Mouse (Mus musculus): Measurements from ENCODE around the gene Ppm1h. TPM values are rescaled to one million over a fixed set of nuclear protein-coding genes. Genes with fewer than 3 reads are reported as not detected.

The Ppm1h gene
- polyA plus RNA-seq, 1 experiment from 2014 or later: 11.8 TPM

DNA sequence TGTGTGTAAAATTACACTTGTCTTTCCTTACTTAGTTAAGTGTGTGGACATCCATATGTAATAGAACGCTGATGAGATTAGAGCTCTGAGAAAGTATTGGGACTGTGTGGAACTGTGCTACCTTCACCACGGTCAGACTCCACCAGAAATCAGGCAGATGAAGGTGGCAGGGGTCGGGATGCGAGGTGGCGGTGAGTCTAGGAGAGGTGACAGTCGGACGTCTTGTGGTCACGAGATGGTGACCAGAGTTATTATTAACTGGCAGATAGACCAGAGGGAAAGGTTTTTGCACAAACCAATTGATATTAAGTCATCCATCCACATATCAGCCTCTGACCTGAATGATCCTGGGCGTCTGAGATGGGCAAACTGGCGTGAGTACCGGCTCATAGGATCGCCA lies 70.5 kb downstream of the Ppm1h start:
- ATAC-seq (ENCODE audit: low FRiP score): no peak
- WGBS: 90% methylated on average over 12 of the region's 12 CpGs

DNA sequence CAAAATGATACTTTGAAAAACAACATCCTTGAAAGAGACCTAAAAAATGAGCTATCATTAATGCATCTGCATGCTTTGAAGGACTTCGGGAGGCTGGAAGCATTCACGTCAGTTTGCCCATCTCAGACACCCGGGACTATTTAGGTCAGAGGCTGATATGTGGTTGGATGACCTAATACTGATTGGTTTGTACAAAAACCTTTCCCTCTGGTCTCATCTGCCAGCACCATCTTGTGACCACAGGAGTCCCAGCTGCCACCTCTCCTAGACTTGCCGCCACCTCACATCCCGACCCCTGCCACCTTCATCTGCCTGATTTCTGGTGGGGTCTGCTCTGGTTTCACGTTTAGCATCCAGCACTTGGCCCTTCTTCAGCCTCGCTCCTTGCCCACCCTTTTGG lies 71.3 kb downstream of the Ppm1h start:
- H3K4me1 ChIP-seq: peaks cover 12% of the 10 kb centered on the region
- H3K4me3 ChIP-seq: no peak overlapping the region
- H3K27ac ChIP-seq: no peak overlapping the region
- H3K9me3 ChIP-seq (replicated peaks): no peaks in the 10 kb centered on the region
- no peak overlapping the region for H3K4me2 ChIP-seq (replicated peaks)
- WGBS: 92% methylated on average over 7 of the region's 7 CpGs
- H3K9ac ChIP-seq: no peak overlapping the region
- no peak for ATAC-seq (ENCODE audit: low FRiP score)
- H3K27me3 ChIP-seq: no peaks in the 10 kb centered on the region
- H3K36me3 ChIP-seq: no peaks in the 10 kb centered on the region

More for the DNA sequence above, 70.5 kb downstream of the Ppm1h start:
- Histone ChIP-seq H3K27ac (no peak overlapping the region), H3K36me3 (no peaks in the 10 kb centered on the region), H3K9ac (no peak overlapping the region), H3K4me2 (replicated peaks) (no peak overlapping the region), H3K4me3 (no peak overlapping the region), H3K9me3 (replicated peaks) (no peaks in the 10 kb centered on the region), H3K4me1 (peaks cover 12% of the 10 kb centered on the region), H3K27me3 (no peaks in the 10 kb centered on the region)

DNA sequence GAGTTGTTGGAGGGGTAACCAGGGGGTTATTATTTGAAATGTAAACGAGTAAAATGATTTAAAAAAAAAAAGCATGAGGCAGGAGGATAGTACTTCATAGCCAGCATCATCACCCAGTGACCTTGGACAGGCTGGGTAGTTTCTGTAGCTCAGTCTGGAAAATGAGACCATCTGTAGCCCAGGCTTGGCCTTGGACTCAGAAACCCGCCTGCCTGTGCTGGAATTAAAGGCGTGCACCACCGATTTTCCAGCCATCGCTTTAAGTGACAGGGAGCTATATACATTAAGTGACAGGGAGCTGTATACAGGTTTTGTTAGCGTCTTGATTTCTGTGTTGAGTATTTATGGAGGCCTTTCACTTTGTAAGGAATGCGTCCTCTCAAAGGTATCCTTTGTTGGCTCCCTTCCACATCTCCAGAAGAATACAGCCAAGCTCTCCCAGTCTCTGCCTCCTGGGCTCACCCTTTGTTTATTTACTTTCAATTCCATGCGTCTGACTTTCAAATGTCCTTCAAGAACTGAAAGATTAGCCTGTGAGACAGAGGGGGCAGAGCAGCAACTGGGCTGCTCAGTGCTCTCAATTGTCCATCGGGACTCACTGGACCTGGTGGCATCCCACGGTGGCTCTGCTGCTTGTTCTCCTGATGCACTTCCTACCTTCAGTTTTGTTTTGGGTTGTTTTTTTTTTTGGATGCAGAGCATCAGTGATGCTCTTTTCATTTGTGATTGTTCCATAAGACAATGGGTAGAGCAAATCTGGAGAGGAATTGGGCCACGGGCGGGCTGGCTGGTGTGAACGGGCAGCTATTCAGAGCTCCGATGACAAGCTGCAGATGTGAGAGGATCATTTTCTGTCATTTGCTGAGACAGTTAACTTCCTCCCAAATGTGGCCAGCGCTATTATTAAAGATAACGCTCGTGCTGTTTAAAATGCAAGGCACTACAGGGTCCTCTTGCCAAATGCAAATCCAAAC lies 74.7 kb downstream of the Ppm1h start:
- no peak for ATAC-seq (ENCODE audit: low FRiP score)
- Histone ChIP-seq H3K9ac (no peak overlapping the region), H3K4me3 (no peak overlapping the region), H3K36me3 (no peaks in the 10 kb centered on the region), H3K27ac (no peak overlapping the region), H3K27me3 (no peaks in the 10 kb centered on the region), H3K9me3 (replicated peaks) (no peaks in the 10 kb centered on the region), H3K4me1 (peaks cover 12% of the 10 kb centered on the region), H3K4me2 (replicated peaks) (peak overlapping the region; percentile 24; the same call in 1 of the 2 replicates)
- 26% methylated on average over 17 of the region's 17 CpGs for WGBS

DNA sequence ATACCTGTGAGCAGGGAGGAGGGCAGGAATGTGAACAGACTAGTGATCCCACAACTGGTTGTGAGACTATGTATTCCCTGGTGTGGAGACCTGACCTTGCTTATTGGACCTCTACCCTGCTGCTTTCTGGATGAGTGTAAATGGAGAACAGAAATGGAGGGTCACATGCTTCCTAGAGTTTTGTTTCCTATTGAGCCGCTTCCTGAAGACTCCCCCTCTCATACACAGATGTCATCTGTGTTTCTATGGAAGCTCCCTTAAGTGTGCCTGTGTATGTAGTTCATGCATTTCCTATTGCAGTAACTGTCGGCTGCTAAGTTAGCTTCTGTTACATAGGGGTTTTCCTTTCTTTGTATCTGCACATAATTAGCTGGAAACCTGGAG lies 75.4 kb downstream of the Ppm1h start:
- no peak for ATAC-seq (ENCODE audit: low FRiP score)
- H3K36me3 ChIP-seq: no peaks in the 10 kb centered on the region
- H3K27me3 ChIP-seq: no peaks in the 10 kb centered on the region
- H3K9me3 ChIP-seq (replicated peaks): no peaks in the 10 kb centered on the region
- peaks cover 12% of the 10 kb centered on the region for H3K4me1 ChIP-seq
- WGBS: 43% methylated on average over 2 of the region's 2 CpGs
- H3K4me3 ChIP-seq: no peak overlapping the region
- no peak overlapping the region for H3K9ac ChIP-seq
- no peak overlapping the region for H3K4me2 ChIP-seq (replicated peaks)
- no peak overlapping the region for H3K27ac ChIP-seq

DNA sequence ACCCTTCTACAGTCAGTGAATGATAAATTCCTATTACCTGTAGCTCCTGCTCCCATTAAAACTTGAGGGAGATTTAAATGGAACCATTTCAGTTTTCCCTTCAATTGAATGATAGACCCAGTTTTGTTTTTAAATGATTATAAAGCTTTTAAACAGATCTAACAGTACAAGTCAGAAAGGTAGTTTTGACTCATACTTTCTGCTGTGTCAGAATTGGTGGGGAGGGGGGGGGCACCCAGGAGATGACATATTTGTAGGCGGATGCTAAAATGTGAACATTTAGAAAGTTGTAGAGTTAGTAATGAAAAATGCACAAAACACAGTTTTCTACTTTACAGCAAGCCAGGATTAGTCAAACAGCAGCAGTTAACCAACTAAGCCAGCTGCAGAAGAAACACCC lies 76.4 kb downstream of the Ppm1h start:
- ATAC-seq (ENCODE audit: low FRiP score): no peak
- no peaks in the 10 kb centered on the region for H3K36me3 ChIP-seq
- H3K9me3 ChIP-seq (replicated peaks): no peaks in the 10 kb centered on the region
- peaks cover 12% of the 10 kb centered on the region for H3K4me1 ChIP-seq
- H3K27me3 ChIP-seq: no peaks in the 10 kb centered on the region
- 100% methylated on average over 1 of the region's 1 CpGs for WGBS
- no peak overlapping the region for H3K4me2 ChIP-seq (replicated peaks)
- no peak overlapping the region for H3K4me3 ChIP-seq
- H3K27ac ChIP-seq: no peak overlapping the region
- H3K9ac ChIP-seq: no peak overlapping the region

DNA sequence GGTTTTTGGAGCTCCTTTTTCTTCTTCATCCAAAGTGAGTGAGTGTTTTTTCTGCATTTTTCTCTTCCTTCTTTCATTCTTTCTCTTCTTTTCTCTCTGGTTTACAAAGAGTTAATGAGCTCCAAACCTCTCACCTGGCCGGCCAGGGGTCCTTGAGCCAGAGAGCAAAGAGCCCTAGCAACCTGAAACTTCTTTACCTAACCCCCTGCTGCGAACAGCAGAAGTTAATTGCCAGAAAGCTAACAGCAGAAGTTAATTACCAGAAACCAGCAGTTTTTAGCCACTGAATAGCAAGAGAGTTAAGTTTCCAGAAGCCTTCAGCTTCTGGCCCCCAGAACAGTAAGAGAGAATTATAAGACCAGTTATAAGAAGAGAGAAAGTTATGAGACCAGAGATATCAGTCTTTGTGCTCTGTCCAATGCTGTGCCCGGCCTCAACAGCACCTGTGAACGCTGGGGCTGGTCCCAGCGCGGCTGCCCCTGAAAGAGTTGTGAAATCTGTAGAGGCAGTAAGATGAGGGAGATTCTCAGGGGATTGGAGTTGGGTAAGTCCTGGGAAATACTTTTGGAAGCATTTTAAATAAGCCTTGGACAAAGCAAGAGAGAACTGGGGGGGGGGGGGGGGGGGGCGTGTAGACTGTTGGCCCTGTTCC lies 78.4 kb downstream of the Ppm1h start:
- H3K9ac ChIP-seq: no peak overlapping the region
- no peak overlapping the region for H3K4me3 ChIP-seq
- H3K4me1 ChIP-seq: peaks cover 14% of the 10 kb centered on the region
- no peaks in the 10 kb centered on the region for H3K27me3 ChIP-seq
- no peak overlapping the region for H3K27ac ChIP-seq
- no peak overlapping the region for H3K4me2 ChIP-seq (replicated peaks)
- H3K36me3 ChIP-seq: no peaks in the 10 kb centered on the region
- no peak for ATAC-seq (ENCODE audit: low FRiP score)
- no peaks in the 10 kb centered on the region for H3K9me3 ChIP-seq (replicated peaks)
- 17% methylated on average over 7 of the region's 7 CpGs for WGBS

DNA sequence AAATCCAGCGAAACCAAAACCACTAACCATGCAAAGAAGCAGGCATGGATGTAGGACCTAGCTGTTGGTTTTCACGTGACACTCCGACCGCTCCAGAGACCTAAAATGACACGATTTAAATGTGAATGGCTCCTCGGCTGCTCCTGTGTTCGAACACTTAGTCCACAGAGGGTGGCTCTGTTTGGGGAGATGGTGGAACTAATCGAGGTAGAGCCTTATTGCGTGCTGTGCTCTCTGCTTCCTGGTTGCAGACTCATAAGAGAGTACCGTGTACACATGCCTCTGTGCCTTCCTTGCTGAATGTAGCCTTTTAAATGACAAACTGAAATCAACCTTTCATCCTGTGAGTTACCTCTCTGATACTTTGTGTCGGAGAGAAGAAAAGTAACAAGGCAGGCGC lies 79.2 kb downstream of the Ppm1h start:
- no peak for ATAC-seq (ENCODE audit: low FRiP score)
- Histone ChIP-seq H3K27me3 (no peaks in the 10 kb centered on the region), H3K4me3 (no peak overlapping the region), H3K9ac (no peak overlapping the region), H3K4me1 (peaks cover 14% of the 10 kb centered on the region), H3K9me3 (replicated peaks) (no peaks in the 10 kb centered on the region), H3K27ac (no peak overlapping the region), H3K36me3 (no peaks in the 10 kb centered on the region), H3K4me2 (replicated peaks) (no peak overlapping the region)
- WGBS: 59% methylated on average over 12 of the region's 12 CpGs

DNA sequence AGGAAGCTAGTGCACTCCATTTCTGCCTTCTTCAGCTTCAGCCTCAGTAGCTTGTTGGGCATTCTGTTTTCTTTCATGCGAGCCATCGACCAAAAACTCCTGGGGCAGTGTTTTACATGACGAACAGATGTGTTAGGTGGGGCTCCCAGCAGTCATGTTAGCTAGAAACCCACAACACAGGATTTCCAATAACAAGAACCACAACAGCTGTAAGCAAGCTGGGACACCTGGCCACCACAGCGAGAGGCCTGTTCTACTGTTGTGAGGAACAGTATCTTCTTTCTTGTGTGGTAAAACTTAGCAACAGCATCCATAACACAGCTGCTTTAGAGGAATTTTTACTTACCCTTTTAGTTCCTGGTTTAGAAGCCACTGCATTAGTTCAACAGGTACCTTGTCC lies 79.8 kb downstream of the Ppm1h start:
- Histone ChIP-seq H3K27ac (no peak overlapping the region), H3K36me3 (no peaks in the 10 kb centered on the region), H3K27me3 (no peaks in the 10 kb centered on the region), H3K4me2 (replicated peaks) (no peak overlapping the region), H3K4me3 (no peak overlapping the region), H3K4me1 (peaks cover 9% of the 10 kb centered on the region), H3K9me3 (replicated peaks) (no peaks in the 10 kb centered on the region), H3K9ac (no peak overlapping the region)
- ATAC-seq (ENCODE audit: low FRiP score): no peak
- 65% methylated on average over 4 of the region's 4 CpGs for WGBS

DNA sequence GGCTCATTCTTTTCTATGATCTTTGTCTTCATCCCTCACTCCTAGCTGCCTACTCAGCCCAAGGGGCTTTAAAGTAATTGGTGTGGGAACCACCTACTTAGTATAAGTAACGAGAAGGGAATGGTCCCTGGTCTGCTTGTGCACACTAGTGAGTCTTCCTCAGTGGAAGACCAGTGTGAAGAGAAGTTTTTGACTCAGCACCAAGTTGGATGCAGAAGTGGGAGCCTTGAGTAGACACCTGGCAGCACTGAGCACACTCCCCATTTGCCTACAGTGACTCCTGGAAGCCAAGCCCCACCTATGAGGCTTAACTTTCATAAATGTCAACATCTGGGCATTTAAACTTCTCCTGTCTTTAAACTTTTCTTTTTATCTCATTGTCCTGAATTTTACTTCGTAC lies 81.2 kb downstream of the Ppm1h start:
- H3K4me2 ChIP-seq (replicated peaks): no peak overlapping the region
- no peak overlapping the region for H3K27ac ChIP-seq
- WGBS: 89% methylated on average over 2 of the region's 2 CpGs
- ATAC-seq (ENCODE audit: low FRiP score): no peak
- H3K36me3 ChIP-seq: no peaks in the 10 kb centered on the region
- H3K27me3 ChIP-seq: no peaks in the 10 kb centered on the region
- no peak overlapping the region for H3K4me3 ChIP-seq
- no peaks in the 10 kb centered on the region for H3K9me3 ChIP-seq (replicated peaks)
- H3K4me1 ChIP-seq: peaks cover 7% of the 10 kb centered on the region; the same call in 1 of the 2 replicates
- no peak overlapping the region for H3K9ac ChIP-seq

DNA sequence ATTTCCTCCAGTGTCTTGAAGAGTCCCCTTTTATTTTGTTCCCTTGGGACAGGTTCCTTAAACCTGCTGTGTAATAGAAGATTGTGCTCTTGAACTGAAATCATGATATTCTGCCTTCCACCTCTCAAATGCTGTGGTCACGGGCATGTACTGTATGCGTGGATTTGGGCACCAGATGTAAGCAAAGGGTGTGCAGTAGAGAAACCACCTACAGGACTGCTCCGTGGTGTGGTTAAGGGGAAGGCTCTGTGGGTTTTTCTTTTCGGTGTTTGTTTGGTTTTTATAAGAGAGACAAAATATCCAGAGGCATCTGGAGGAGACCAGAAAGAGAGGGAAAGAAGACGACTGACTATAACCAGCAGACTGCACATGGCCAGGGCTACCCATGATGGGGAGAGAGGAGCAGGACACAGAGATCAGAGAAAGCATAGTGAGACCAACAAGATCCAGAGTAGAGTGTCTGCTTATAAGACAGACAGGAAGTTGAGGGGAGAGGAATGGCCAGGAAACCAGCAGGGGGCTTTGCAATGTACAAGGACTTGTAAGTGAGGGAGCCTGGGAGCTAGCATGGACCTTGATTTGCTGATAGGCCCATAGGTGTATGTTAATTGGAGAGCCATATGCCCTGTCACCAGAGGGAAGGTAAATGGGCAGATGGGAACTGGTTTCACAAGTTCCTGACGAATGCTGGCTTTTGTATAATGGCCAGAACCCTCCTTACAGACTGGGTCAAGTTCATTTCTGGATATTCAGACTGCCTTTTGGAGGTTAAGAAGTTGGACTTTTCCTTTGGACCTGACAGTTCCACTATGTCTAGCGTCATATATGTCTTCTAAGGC lies 82.1 kb downstream of the Ppm1h start:
- WGBS: 82% methylated on average over 7 of the region's 7 CpGs

DNA sequence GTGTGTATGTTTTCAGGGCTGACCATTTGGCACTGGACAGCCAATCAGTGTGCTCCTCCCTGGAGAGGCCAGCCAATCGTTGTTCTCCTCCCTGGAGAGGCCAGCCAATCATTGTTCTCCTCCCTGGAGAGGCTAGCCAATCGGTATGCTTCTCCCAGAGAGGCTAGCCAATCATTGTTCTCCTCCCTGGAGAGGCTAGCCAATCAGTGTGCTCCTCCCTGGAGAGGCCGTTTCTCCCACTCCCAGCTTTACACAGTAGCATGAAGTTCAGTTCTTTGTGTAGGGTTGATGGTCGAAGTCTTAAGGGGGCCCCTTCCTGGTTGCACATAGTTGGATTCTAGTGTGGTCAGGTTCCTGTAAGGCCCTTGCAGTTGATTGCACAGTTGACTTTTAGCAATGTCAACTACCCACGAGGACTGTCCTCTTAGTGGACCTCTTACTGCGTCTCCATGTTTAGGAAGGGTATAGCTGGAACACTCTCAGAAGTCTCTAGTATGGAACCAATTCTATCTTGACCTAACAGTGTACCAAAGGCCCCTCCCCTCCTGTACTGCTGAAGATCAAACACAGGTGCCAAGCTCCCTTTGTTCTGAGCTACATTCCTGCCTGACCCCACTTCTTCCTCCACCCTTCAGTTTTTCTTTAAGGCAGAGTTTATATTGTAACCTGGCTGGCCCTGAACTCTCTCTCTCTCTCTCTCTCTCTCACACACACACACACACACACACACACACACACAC lies 84.4 kb downstream of the Ppm1h start:
- H3K4me1 ChIP-seq: peaks cover 9% of the 10 kb centered on the region; the same call in 1 of the 2 replicates
- ATAC-seq (ENCODE audit: low FRiP score): no peak
- no peak overlapping the region for H3K9ac ChIP-seq
- no peaks in the 10 kb centered on the region for H3K36me3 ChIP-seq
- WGBS: 84% methylated on average over 6 of the region's 6 CpGs
- no peak overlapping the region for H3K4me3 ChIP-seq
- no peak overlapping the region for H3K4me2 ChIP-seq (replicated peaks)
- H3K27ac ChIP-seq: no peak overlapping the region
- H3K27me3 ChIP-seq: no peaks in the 10 kb centered on the region
- H3K9me3 ChIP-seq (replicated peaks): no peaks in the 10 kb centered on the region

More for the DNA sequence above, 82.1 kb downstream of the Ppm1h start:
- Histone ChIP-seq H3K4me1 (peaks cover 9% of the 10 kb centered on the region; the same call in 1 of the 2 replicates), H3K9ac (no peak overlapping the region), H3K36me3 (no peaks in the 10 kb centered on the region), H3K27ac (no peak overlapping the region), H3K27me3 (no peaks in the 10 kb centered on the region), H3K4me2 (replicated peaks) (no peak overlapping the region), H3K4me3 (no peak overlapping the region), H3K9me3 (replicated peaks) (no peaks in the 10 kb centered on the region)
- no peak for ATAC-seq (ENCODE audit: low FRiP score)

Data from hindbrain, embryonic 12.5 days (tissue).